Mouse (Mus musculus): ENCODE data around the gene Iscu. TPM values are rescaled to one million over a fixed set of nuclear protein-coding genes. Genes with fewer than 3 reads are reported as not detected.

The Iscu gene
- polyA plus RNA-seq, 1 experiment from 2014 or later = 106 TPM

DNA sequence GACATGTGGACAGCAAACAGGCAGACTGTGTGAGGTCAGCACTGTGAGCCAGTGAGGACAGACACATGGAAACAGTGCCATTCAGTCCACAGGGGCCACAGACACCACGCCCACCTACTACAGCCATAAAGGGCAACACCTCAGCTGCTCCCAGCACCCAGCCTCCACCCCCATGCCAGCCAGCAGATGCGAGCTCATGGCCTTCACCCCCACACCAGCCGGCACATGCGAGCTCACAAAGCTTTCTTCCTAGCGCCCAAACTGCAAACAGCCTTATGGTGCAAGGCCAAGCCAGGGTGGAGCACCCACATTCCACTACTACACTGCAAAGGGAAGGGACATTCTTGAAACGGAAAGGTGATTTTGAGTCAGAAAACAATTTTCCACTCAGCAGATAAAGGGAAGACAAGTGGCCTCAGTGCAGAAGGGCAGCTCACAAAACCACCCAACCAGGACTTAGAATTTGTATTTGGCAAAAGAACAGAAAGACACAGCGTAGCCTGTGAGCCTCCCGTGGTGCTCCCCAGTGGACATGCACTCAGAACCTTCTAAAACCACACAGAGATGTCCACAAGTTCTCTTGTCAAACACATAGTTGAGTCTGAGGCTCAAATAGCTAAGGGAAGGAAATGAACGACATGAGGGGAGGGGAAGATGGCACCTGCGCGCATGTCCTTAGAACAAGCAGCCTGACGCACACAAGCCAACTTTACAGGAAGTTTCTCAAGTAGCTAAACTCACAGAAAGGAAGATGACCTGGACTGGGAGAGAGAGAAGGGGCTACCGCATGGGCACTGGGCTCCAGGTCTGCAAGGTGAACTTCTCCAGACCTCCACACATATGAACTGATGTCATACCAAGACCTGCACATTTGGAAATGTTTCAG, 6.7 kb upstream of the Iscu start:
- H3K36me3 ChIP-seq (ENCODE audit: control insufficient read depth, insufficient read depth, low read length) = peaks cover 48% of the 10 kb centered on the region

DNA sequence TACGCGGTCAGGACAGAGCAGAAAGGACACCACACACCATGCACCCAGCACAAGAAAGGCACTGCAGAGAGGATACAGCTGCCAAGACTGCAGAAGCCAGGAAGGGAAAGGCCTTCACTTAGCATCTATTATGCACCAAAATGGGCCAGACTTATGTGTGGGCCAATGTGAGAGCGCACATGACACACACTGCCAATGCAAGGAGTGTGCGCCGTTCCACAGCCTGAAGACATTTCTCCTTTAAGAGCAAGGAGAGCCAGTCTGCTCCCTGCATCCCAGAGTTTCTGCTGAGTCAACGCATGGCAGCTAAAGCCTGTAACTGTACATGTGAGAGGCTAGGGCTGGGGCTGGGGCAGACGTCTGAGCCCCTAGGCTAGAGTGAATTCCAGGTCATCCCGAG, 3.7 kb upstream of the Iscu start:
- Histone ChIP-seq H3K9ac (replicated peaks; ENCODE audit: low read depth, low read length) (no peak overlapping the region), H3K9me3 (ENCODE audit: control insufficient read depth, low read depth, low read length) (no peaks in the 10 kb centered on the region), H3K36me3 (ENCODE audit: control insufficient read depth, insufficient read depth, low read length) (peaks cover 22% of the 10 kb centered on the region), H3K4me2 (replicated peaks; ENCODE audit: low read depth, low read length) (no peak overlapping the region), H3K27me3 (ENCODE audit: control insufficient read depth, insufficient read depth, low read length) (no peaks in the 10 kb centered on the region), H3K27ac (ENCODE audit: low read length) (no peak overlapping the region), H3K4me1 (ENCODE audit: control insufficient read depth, insufficient read depth, low read length) (peaks cover 10% of the 10 kb centered on the region; the same call in 1 of the 2 replicates), H3K4me3 (ENCODE audit: low read depth, low read length) (no peak overlapping the region)
- WGBS = 86% methylated on average over 8 of the region's 8 CpGs
- no peak for ATAC-seq (ENCODE audit: insufficient number of reproducible peaks, insufficient read depth, low FRiP score, low read depth)

More for the DNA sequence above, 6.7 kb upstream of the Iscu start:
- Histone ChIP-seq H3K9ac (replicated peaks; ENCODE audit: low read depth, low read length) (no peak overlapping the region), H3K4me2 (replicated peaks; ENCODE audit: low read depth, low read length) (no peak overlapping the region), H3K27ac (ENCODE audit: low read length) (no peak overlapping the region), H3K9me3 (ENCODE audit: control insufficient read depth, low read depth, low read length) (no peaks in the 10 kb centered on the region), H3K27me3 (ENCODE audit: control insufficient read depth, insufficient read depth, low read length) (no peaks in the 10 kb centered on the region), H3K4me3 (ENCODE audit: low read depth, low read length) (no peak overlapping the region), H3K4me1 (ENCODE audit: control insufficient read depth, insufficient read depth, low read length) (peaks cover 10% of the 10 kb centered on the region; the same call in 1 of the 2 replicates)
- WGBS = 89% methylated on average over 13 of the region's 13 CpGs
- no peak for ATAC-seq (ENCODE audit: insufficient number of reproducible peaks, insufficient read depth, low FRiP score, low read depth)

DNA sequence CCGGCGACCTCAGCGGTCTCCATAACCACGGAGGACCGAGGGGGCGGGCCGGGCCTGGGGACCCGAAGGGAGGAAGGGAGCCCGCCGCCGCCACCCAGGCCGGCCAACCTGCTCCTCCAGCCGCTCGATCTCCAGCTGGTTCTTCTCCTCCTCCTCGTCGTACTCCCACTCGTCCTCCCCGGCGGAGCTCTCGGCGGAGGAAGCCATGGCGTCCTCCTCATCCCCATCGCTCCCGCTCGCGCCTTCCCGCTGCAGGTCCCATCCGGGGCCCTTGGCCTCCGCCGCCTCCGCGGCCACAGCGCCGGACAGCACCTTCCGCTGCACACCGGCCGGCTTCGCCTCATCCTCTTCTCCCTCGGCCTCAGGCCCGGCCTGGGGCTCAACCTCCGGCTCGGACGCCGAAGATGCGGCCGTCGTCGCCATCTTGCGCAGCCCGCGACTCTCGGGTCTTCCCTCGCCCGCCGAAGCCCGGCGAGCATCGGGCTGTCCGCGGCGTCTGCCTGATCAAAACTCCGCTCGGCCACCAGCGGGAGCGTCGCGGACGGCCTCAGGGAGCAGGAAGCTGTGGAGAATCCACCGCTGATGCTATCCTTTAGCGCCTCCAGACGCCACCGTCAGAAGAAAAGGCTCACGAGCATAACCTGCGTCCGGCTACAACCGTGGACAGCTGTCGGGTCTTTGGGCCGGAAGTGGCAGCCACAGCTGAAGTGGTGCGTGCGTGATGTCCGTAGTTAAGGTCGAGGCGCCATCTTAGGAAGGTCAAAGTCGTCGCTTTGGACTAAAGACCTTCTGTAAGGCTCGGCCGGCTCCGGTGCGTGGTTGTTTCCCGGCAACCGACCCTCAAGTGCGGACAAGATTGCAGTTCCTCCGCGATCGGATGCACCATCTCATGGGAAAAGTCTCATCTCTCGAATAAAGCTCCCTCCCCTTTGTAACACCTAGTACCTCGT, 1.1 kb upstream of the Iscu start:
- H3K4me1 ChIP-seq (ENCODE audit: control insufficient read depth, insufficient read depth, low read length) = peaks cover 10% of the 10 kb centered on the region; the same call in 1 of the 2 replicates
- H3K9me3 ChIP-seq (ENCODE audit: control insufficient read depth, low read depth, low read length) = no peaks in the 10 kb centered on the region
- ATAC-seq (ENCODE audit: insufficient number of reproducible peaks, insufficient read depth, low FRiP score, low read depth) = peak; percentile 86
- H3K4me3 ChIP-seq (ENCODE audit: low read depth, low read length) = peak overlapping the region; percentile 100
- H3K36me3 ChIP-seq (ENCODE audit: control insufficient read depth, insufficient read depth, low read length) = peaks cover 34% of the 10 kb centered on the region
- H3K27me3 ChIP-seq (ENCODE audit: control insufficient read depth, insufficient read depth, low read length) = no peaks in the 10 kb centered on the region
- H3K4me2 ChIP-seq (replicated peaks; ENCODE audit: low read depth, low read length) = peak overlapping the region; percentile 95
- peak overlapping the region; percentile 98 for H3K27ac ChIP-seq (ENCODE audit: low read length)
- under 1% methylated on average over 76 of the region's 97 CpGs for WGBS
- H3K9ac ChIP-seq (replicated peaks; ENCODE audit: low read depth, low read length) = peak overlapping the region; percentile 90

DNA sequence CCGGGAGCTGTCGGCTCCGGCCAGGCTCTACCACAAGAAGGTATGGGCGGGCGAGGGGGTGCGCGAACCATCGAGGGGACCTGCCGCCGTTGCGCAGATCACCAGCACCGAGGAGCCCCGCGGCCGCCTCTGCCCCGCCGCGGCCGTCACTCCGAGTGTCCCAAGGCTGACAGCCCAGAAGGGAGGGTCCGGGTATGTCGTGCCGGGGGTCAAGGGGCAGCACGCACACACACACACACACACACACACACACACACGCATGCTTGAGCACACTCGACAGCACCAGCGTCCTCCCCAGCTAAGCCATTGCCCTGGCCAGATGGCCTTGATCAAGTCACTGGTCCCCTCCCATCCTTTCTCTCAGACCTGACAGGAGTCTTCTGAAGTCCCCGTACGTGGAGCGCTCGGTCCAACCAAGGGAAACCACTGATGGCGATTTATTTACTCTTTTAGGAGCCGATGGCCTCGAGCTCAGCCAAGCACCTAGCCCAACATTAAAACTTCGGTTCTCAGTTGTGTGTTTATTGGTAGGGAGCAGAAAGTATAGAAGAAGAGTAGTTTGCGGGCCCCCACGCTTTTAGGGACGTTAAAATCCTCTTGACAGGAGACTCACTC, 464 bp downstream of the Iscu start:
- Histone ChIP-seq H3K4me3 (ENCODE audit: low read depth, low read length) (peak overlapping the region; percentile 100), H3K4me2 (replicated peaks; ENCODE audit: low read depth, low read length) (peak overlapping the region; percentile 95), H3K36me3 (ENCODE audit: control insufficient read depth, insufficient read depth, low read length) (peaks cover 36% of the 10 kb centered on the region), H3K27me3 (ENCODE audit: control insufficient read depth, insufficient read depth, low read length) (no peaks in the 10 kb centered on the region), H3K9ac (replicated peaks; ENCODE audit: low read depth, low read length) (peak overlapping the region; percentile 63), H3K4me1 (ENCODE audit: control insufficient read depth, insufficient read depth, low read length) (peaks cover 10% of the 10 kb centered on the region; the same call in 1 of the 2 replicates), H3K27ac (ENCODE audit: low read length) (peak overlapping the region; percentile 6; the same call in 1 of the 2 replicates), H3K9me3 (ENCODE audit: control insufficient read depth, low read depth, low read length) (no peaks in the 10 kb centered on the region)
- WGBS = 1% methylated on average over 35 of the region's 38 CpGs
- ATAC-seq (ENCODE audit: insufficient number of reproducible peaks, insufficient read depth, low FRiP score, low read depth) = peak; percentile 2; the same call in 1 of the 2 replicates

DNA sequence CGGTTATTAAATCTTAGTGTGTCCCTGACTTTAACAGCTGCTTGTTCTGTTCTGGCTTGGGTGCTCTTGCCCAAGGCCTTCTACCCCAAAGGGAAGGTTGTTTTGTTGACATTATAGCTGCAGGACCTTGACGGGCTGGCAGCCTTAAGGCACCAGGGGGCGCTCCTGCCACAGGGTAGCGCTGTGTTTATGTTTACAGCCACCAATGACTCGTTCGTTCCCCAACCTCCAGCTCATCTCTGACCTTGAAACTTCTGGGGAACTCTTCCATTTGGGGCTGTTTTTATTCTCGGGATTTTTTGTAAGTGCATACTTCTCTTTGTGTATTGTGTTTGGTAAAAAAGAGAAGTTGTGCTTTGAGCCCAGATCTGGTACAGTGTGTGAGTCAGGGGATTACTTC, 1.1 kb downstream of the Iscu start:
- no peak overlapping the region for H3K27ac ChIP-seq (ENCODE audit: low read length)
- no peak for ATAC-seq (ENCODE audit: insufficient number of reproducible peaks, insufficient read depth, low FRiP score, low read depth)
- H3K27me3 ChIP-seq (ENCODE audit: control insufficient read depth, insufficient read depth, low read length) = no peaks in the 10 kb centered on the region
- peaks cover 30% of the 10 kb centered on the region; the same call in 1 of the 2 replicates for H3K36me3 ChIP-seq (ENCODE audit: control insufficient read depth, insufficient read depth, low read length)
- WGBS = 2% methylated on average over 7 of the region's 7 CpGs
- no peaks in the 10 kb centered on the region for H3K9me3 ChIP-seq (ENCODE audit: control insufficient read depth, low read depth, low read length)
- 0 out of 2 replicates have a peak overlapping the region, but pooled peaks have one; percentile 63 for H3K9ac ChIP-seq (replicated peaks; ENCODE audit: low read depth, low read length)
- H3K4me3 ChIP-seq (ENCODE audit: low read depth, low read length) = peak overlapping the region; percentile 100
- H3K4me2 ChIP-seq (replicated peaks; ENCODE audit: low read depth, low read length) = peak overlapping the region; percentile 95
- H3K4me1 ChIP-seq (ENCODE audit: control insufficient read depth, insufficient read depth, low read length) = peaks cover 10% of the 10 kb centered on the region; the same call in 1 of the 2 replicates

DNA sequence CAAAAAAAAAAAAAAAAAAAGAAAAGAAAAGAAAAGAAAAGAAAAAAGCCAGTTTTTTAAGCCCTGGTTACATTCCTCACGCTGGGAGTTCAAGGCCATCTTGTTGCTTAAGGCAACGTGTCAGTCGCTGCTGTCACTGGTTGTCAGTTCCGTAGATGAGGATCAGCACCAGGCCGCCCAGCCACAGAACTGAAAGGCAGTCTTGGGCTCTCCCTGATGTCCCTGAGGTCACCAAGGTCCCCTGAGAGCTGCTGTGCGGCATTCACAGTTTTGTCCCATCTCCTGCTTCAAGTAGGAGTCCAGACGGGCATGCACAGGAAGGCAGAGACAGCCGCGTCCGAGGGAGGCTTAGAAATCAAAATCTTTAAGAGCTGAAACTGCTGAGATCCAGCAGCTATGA, 3.0 kb downstream of the Iscu start:
- WGBS = 90% methylated on average over 10 of the region's 10 CpGs
- ATAC-seq (ENCODE audit: insufficient number of reproducible peaks, insufficient read depth, low FRiP score, low read depth) = no peak

DNA sequence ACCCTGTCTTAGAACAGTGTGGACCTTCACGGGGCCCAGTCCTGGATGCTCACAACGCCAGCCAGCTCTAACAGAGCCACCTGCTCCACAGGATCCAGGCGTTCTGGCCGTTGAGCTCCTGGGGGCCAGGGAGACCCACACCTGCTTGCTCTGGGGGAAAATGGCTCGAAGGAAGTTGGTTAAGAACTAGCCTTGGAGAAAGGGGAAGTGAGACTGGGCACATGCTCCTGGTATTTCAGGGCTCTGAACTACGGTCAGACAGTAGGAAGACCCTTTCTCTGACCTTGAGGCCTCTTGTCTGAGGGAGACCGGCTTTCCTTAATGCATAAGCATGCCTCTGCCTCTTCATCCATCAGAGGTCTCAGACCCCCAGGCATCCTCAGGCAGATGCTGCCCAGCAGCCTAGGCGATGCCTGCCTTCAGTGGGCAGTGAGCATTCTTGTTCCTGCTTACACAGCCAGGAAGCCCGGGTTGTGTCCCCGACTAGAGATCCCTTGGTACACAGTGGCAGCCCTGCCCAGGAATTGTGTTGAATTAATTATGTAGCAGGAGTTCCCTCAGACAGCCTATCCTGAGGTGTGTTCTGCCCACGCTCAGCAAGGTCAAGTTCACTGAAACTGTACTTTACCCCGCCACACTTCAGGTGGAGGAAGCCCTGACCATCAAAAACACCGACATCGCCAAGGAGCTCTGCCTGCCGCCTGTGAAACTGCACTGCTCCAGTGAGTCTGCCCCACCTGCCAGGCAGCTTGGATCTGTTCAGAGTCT, 3.8 kb downstream of the Iscu start:
- no peaks in the 10 kb centered on the region for H3K27me3 ChIP-seq (ENCODE audit: control insufficient read depth, insufficient read depth, low read length)
- ATAC-seq (ENCODE audit: insufficient number of reproducible peaks, insufficient read depth, low FRiP score, low read depth) = no peak
- H3K27ac ChIP-seq (ENCODE audit: low read length) = no peak overlapping the region
- no peak overlapping the region for H3K9ac ChIP-seq (replicated peaks; ENCODE audit: low read depth, low read length)
- no peak overlapping the region for H3K4me3 ChIP-seq (ENCODE audit: low read depth, low read length)
- no peaks in the 10 kb centered on the region for H3K9me3 ChIP-seq (ENCODE audit: control insufficient read depth, low read depth, low read length)
- WGBS = 88% methylated on average over 15 of the region's 15 CpGs
- no peak overlapping the region for H3K4me2 ChIP-seq (replicated peaks; ENCODE audit: low read depth, low read length)
- H3K36me3 ChIP-seq (ENCODE audit: control insufficient read depth, insufficient read depth, low read length) = peaks cover 30% of the 10 kb centered on the region; the same call in 1 of the 2 replicates
- H3K4me1 ChIP-seq (ENCODE audit: control insufficient read depth, insufficient read depth, low read length) = no peaks in the 10 kb centered on the region

More for the DNA sequence above, 3.0 kb downstream of the Iscu start:
- Histone ChIP-seq H3K4me3 (ENCODE audit: low read depth, low read length) (no peak overlapping the region), H3K9ac (replicated peaks; ENCODE audit: low read depth, low read length) (no peak overlapping the region), H3K9me3 (ENCODE audit: control insufficient read depth, low read depth, low read length) (no peaks in the 10 kb centered on the region), H3K4me2 (replicated peaks; ENCODE audit: low read depth, low read length) (no peak overlapping the region), H3K36me3 (ENCODE audit: control insufficient read depth, insufficient read depth, low read length) (peaks cover 30% of the 10 kb centered on the region; the same call in 1 of the 2 replicates), H3K27me3 (ENCODE audit: control insufficient read depth, insufficient read depth, low read length) (no peaks in the 10 kb centered on the region), H3K4me1 (ENCODE audit: control insufficient read depth, insufficient read depth, low read length) (0 out of 2 replicates have a peak, but pooled peaks cover 1% of the 10 kb centered on the region), H3K27ac (ENCODE audit: low read length) (no peak overlapping the region)

Measured in stomach, embryonic 14.5 days (tissue).